Mouse (Mus musculus): ENCODE measurements around the gene Gm45062.

Gm45062 gene

DNA sequence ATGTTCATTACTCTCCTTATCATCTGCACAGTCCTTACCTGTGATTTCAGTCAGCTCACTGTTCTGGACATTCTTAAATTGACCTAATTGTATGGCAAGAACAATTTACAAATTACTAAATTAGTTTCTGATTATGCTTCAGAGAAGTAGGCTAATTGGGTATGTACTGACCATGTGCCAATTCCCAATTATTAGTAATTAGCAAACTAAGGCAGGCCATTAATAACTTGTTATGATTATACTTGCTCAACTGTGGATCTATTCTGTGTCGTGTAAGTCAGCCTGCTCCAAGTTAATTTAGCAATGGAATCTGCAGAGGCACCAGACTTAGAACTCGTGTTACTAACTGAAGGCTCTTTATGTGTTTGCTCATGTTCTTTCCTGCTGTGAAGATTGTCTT lies 113.8 kb downstream of the Gm45062 start:
- DNase-seq: no peak

- no peak for DNase-seq
Measured at GRCm38 (mm10) chr6:8373851-8374250, 114.6 kb downstream of the Gm45062 start.

DNA sequence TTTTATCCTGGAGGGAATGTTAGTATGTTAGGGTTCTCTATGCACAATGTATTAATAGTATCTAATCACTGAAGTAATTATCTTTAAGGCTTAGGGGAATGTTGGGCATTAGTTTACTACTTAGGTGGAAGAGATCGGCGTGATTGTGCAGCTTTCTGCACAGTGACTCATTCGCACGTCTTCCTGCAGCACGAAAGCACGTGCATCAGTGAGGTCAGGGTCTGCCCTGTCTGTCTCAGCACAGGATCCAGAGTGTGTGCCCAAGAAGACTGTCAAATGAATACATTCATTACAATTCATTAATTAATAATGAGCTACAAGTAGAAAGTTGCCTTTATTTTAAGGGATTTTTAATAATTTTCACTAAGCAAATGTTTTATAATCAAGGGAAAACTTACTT lies 115.0 kb downstream of the Gm45062 start:
- no peak for DNase-seq

DNA sequence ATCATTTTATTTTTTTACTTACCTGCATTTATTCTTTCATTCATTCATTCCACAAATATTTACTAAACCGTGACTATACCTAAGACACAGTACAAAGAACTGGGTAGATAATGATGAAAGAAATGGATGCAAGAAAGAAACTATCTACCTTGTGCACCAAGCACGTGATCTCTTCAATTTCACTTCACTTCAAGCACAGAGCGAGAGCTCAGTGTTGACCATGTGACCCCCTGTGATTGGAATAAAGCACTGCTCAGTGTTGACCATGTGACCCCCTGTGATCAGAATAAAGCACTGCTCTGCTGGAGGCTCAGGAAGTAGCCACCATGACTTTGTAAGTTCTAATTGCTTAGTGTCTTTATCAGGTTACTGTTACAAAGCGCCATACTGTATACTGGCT lies 115.5 kb downstream of the Gm45062 start:
- DNase-seq: no peak

- no peak for DNase-seq
Measured at GRCm38 (mm10) chr6:8376351-8376750, 117.1 kb downstream of the Gm45062 start.

- no peak for DNase-seq
Measured at GRCm38 (mm10) chr6:8377667-8378066, 118.4 kb downstream of the Gm45062 start.

DNA sequence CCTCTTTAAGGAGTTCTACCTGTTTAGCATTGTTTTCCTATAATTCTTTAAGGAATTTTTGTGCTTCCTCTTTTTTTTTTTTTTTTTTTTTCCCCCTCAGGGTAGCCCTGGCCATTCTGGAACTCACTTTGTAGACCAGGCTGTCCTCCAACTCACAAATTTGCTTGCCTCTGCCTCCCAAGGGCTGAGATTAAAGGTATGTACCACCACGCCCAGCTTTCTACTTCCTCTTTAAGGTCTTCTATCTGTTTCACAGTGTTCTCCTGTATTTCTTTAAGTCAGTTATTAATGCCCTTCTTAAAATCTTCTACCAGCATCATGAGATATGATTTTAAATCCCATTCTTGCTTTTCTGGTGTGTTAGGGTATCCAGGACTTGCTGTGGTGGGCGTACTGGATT lies 130.1 kb downstream of the Gm45062 start:
- DNase-seq: no peak

DNA sequence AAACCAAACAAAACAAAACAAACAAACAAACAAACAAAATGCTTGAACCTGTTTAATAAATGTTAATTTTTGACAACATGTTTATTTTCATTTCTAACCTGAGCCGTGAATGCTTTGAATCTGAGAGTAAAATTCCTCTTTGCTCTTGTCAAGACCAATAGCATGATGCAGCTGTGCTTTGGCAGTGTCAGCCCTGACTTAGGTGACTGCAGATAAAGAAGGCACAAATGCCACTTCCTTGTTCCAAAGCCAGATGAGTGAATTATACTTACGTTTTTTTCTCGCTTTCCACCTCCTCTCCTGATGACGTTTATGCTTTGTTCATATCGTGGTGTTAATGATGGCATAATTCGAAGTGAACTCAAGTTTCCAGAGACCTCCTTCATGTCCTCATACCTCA lies 131.0 kb downstream of the Gm45062 start:
- peak; percentile 44 for DNase-seq

DNA sequence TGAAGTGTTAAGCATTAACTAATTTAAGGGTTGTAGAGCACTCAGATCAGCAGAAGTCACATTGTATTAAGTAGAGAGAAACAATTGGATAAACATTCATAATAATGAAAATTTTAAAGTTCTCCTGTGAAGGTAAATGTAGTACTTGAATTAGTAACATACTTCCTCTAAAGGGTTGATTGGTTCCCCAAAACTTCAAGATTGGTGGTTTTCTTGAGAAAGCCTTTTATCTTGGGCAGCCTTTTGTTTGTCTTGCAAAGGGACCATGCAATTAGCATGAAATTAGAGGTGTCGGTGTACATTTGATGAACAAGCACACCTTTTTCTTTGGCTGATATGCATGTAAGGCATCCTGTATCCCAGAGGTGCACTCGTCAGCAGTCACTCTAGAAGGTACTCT lies 131.7 kb downstream of the Gm45062 start:
- no peak for DNase-seq

GRCm38 (mm10) chr6:8393029-8393428 lies 133.8 kb downstream of the Gm45062 start:
- no peak for DNase-seq

DNA sequence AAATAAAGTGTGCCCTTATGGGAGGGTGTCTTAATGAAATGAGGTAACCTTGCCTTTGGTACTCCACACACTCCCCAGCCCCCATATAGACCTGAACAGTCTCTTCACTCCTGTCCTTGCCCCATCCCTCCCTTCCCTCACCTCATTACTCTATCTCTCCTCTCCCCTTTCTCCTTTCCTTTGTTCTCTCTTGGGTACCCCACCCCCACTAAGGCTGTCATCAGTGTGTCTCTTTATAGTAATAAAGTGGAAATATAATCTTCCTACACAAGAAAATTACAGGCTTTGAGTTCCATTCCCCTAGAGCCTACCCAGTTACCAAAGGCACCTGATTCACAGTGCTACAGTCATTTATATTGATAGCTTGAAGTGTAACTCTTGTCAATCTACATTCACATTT lies 134.8 kb downstream of the Gm45062 start:
- DNase-seq: no peak

DNA sequence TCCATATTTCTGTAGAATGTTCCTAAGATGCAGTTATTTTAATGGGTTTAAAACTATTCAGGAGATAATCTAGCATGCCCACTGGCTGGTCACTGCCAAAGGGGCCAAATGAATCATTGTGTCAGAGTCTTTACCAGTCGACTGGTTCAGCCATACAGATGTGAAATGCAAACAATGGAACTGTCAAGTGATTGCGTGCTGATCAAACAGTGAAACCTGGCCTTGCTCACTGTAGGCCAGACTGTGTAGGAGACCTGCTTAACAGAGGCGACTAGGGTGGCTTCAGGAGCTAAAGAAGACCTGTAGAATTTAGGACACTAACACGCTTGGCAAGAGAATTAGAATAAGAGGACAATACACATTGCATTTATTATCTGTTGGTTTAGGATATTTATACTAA lies 135.8 kb downstream of the Gm45062 start:
- no peak for DNase-seq

DNA sequence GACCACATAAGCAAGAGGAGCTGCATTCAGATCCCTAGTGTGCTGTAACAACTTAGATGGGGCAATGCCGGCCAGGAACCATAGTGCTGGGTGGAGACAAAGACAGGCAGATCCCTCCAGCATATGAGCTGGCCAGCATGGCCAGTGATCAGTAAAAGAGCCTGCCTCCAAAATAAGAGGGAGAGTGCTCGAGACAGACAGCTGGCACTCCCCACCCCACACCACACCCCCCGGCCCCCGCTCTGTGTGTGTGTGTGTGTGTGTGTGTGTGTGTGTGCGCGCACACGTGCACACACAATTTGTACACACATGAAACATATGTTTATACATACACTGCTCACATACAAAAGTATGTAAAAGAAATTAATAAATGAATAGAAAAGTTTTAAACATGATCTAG lies 138.0 kb downstream of the Gm45062 start:
- no peak for DNase-seq

DNA sequence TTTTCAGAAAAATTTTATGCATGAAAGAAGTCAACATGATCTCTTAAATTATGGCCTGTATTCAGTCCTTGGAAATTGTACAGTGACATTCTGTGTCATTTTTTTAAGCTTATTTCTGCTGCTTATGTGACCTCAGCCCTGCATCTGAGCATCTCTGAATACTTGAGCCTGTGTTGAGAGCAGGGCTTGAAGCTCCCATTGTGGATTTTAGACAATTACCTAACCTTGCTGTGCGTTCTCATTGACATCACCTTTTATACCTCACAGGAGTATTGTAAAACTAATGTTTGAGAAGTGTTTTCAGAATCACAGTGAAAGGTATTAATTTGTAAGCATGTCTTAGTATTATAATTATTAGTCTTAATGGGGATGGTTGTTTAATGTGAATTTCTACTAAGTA lies 140.5 kb downstream of the Gm45062 start:
- no peak for DNase-seq

DNA sequence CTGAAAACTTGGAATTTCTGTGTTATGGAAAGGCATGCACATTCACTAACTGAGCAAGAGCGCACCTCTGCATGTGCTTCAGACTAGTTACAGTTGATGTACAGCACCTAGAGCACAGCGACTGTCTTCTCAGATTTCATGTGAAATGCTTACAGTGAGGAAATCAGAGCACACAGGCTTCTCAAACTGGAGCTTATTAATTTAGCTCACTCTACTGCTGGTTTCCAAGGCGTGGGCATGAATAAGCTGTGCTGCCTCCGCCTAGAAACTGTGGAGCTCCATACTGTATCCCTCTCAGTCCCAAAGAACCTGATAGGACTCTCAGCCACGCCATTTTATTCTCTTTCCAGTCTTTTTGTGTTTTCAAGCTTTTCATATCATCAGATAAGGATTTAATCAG lies 143.9 kb downstream of the Gm45062 start:
- DNase-seq: no peak

- DNase-seq: no peak
Measured at GRCm38 (mm10) chr6:8405844-8406243, 146.6 kb downstream of the Gm45062 start.

DNA sequence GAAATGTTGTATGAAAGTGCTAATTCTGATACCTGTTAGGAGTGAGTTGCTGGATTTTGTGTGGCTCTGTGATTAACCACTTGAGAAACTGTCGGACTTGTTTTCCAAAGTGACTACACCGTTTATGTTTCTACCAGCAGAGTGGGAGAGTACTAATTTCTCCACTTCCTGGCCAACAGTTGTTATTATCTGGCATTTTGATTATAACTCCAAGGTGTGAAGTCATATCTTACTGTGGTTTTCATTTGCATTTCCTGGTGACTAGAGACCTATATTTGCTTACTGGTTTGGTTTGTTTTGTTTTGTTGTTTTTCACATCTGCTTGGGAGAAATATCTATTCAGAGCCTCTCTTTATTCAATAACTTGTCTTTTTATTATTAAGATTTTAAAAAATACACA lies 149.1 kb downstream of the Gm45062 start:
- DNase-seq: peak; percentile 1

DNA sequence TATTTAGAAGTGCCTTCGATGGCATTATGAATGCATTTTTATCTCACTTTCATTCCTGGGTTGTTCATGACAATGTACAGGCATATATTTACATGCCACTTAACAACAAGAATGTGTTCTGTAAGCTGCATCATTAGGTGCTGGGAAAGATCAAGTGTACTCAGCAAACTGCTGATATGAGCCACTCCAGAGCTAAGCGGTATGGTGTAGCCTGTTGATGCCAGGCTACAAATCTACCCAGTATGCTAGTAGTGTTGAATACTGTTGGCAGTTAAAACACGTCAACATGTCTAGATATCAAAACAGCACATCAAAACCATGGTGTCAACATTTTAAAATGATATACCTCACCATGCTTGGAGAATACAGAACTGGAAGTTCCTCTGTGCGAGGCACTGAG lies 150.6 kb downstream of the Gm45062 start:
- peak; percentile 2 for DNase-seq

- no peak for DNase-seq
Measured at GRCm38 (mm10) chr6:8412845-8413598, 153.8 kb downstream of the Gm45062 start.

GRCm38 (mm10) chr6:8414020-8414419 lies 154.8 kb downstream of the Gm45062 start:
- peak; percentile 60 for DNase-seq

DNA sequence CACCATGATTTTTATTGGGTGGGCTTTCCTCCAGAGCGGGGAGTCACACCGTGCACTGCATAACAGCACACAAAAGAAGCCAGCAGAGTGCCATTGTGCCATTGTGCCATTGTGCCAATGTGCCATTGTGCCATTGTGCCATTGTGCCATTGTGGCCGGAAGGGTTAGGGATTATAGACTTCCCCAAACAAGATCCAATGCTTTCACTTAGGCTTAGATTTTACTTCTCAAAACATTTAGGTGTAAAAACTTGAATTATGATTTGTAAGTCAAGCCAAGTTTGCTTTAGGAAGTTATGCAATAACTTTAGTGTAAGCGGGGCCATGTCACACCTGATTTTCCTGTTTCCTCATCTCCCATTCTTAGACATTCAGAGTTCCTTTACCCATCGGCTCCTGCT lies 156.6 kb downstream of the Gm45062 start:
- no peak for DNase-seq

GRCm38 (mm10) chr6:8416802-8417569 lies 157.7 kb downstream of the Gm45062 start:
- DNase-seq: no peak

- DNase-seq: no peak
Measured at GRCm38 (mm10) chr6:8419485-8420186, 160.4 kb downstream of the Gm45062 start.

DNA sequence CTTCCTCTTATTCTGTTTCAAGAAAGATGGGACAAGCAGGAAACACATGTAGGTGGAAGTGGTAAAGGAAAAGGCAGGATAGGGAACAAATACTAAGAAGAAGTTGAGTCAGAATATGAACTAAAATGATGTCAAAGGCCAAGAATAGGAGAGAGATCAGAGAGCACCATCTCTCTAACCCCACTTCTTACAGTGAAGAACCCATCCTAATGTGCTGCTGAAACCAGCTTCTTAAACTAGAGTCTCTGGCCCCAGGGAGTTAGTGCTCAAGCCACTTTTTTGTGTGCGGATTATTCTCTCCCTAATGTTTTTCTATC lies 160.9 kb downstream of the Gm45062 start:
- no peak for DNase-seq
